Mouse (Mus musculus) lung, postnatal 0 days (tissue): ENCODE measurements at regions not wholly inside any gene's neighbourhood (a gene's known extent, or its start where the extent isn't known, plus 50 kb on each side); places are given as distances from the start of the nearest gene placed in this dataset.
A peak's percentile ranks its signal among the peaks of the same experiment; 100 is the strongest.

Experiments used
- ATAC-seq: fragments of 200-750 bp; cut with Nextera tagmentation; 2 replicates; pipeline ENCODE4 v1.8.0; 2017; ENCODE audit warnings: moderate library complexity
- DNase-seq: peaks from one replicate; pipeline ENCODE4 v3.0.0-alpha.2; 2016; ENCODE audit warnings: low spot score
- H3K27ac ChIP-seq: fragments of 300-500 bp; sonication (generic); 2 replicates; pipeline ENCODE4 v1.5.1; 2014; ENCODE audit warnings: antibody characterized with exemption, mild to moderate bottlenecking, low read length, mixed read lengths
- H3K27me3 ChIP-seq: fragments of 300-500 bp; sonication (generic); replicated peaks from 2 replicates; pipeline ENCODE4 v1.6.1; 2014; ENCODE audit warnings: low read length, mixed read lengths; ENCODE audit not compliant: insufficient read depth
- H3K36me3 ChIP-seq: fragments of 300-500 bp; sonication (generic); 2 replicates; pipeline ENCODE4 v1.6.1; 2014; ENCODE audit warnings: low read length, mixed read lengths; ENCODE audit not compliant: insufficient read depth
- H3K4me1 ChIP-seq: fragments of 300-500 bp; sonication (generic); 2 replicates; pipeline ENCODE4 v1.6.1; 2014; ENCODE audit warnings: antibody characterized with exemption, low read depth, low read length, mixed read lengths; ENCODE audit not compliant: insufficient read depth
- H3K4me2 ChIP-seq: fragments of 300-500 bp; sonication (generic); replicated peaks from 2 replicates; pipeline ENCODE4 v1.6.1; 2014; ENCODE audit warnings: low read depth, mild to moderate bottlenecking, low read length, moderate library complexity, mixed read lengths
- H3K4me3 ChIP-seq: fragments of 300-500 bp; sonication (generic); 2 replicates; pipeline ENCODE4 v1.5.1; 2014; ENCODE audit warnings: low read depth, low read length
- H3K9ac ChIP-seq: fragments of 300-500 bp; sonication (generic); replicated peaks from 2 replicates; pipeline ENCODE4 v1.6.1; 2014; ENCODE audit warnings: low read depth, mild to moderate bottlenecking
- H3K9me3 ChIP-seq: fragments of 300-500 bp; sonication (generic); 2 replicates; pipeline ENCODE4 v1.6.1; 2016; ENCODE audit warnings: low read length, mixed read lengths
- CTCF ChIP-seq: IDR thresholded peaks from 2 replicates; pipeline ENCODE4 v1.5.1; 2016; ENCODE audit warnings: antibody characterized with exemption, mild to moderate bottlenecking
- EP300 ChIP-seq: IDR thresholded peaks from 2 replicates; pipeline ENCODE4 v1.6.1; 2016; ENCODE audit warnings: antibody characterized with exemption, mild to moderate bottlenecking, control low read depth
- WGBS: fragments of 180-500 bp; shearing (Covaris S2); extraction: QIAGEN DNeasy Blood & Tissue Kit; methylation state at CpG from one replicate; pipeline ENCODE4 v1.1.7; 2014; 5-methylcytosine and 5-hydroxymethylcytosine counted together

DNA sequence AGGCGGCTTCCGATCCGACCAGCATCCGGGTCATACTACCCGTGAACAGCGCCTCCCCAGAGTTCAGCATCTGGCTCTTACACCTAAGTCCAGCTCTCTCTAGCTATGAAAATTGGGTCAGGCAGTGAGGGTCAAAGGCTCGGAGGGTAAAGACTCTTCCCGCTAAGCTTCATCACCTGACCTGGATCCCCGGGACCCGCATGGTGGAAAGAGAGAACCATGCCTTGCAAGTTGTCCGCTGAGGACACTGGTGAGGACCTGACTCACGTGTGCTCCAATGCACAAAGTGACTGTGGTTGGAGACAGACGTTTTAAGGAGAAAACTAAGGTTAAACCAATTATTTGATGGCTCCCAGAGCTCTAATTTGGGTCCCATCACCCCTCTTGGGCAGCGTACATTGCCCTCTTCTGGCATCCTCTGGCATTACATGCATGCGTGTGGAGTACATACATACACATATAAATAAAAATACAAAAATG, 74.6 kb upstream of the Sall4 start:
- H3K4me2 ChIP-seq, result no peak overlapping the region
- DNase-seq, result no peak
- TF ChIP-seq EP300 (no peak), CTCF (peak; percentile 46)
- no peak overlapping the region for H3K9ac ChIP-seq
- H3K27me3 ChIP-seq, result peaks cover 43% of the 10 kb centered on the region; the same call in 1 of the 2 replicates
- H3K36me3 ChIP-seq, result no peaks in the 10 kb centered on the region
- no peaks in the 10 kb centered on the region for H3K9me3 ChIP-seq
- no peak overlapping the region for H3K27ac ChIP-seq
- no peaks in the 10 kb centered on the region for H3K4me1 ChIP-seq
- ATAC-seq, result no peak
- no peak overlapping the region for H3K4me3 ChIP-seq
- WGBS, result 7% methylated on average over 15 of the region's 15 CpGs

DNA sequence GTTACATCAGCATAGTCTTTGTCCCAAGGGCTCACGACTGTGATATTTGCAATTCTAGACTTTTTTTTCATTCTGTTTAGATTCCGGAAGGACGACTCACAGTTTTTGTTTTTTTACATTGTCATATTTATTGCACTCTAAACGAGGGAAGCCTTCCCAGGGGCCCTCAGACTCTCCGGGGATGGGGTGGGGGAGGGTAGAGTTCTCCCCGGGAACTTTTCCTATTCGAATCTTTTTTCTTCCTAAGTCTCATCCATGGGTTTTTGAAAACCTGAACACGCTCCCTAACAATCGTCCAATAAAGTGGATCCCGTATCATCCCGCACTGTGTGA, 73.9 kb upstream of the Sall4 start:
- Histone ChIP-seq H3K4me3 (no peak overlapping the region), H3K9ac (no peak overlapping the region), H3K9me3 (no peaks in the 10 kb centered on the region), H3K27ac (no peak overlapping the region), H3K27me3 (peaks cover 41% of the 10 kb centered on the region; the same call in 1 of the 2 replicates), H3K4me1 (no peaks in the 10 kb centered on the region), H3K36me3 (no peaks in the 10 kb centered on the region), H3K4me2 (no peak overlapping the region)
- ATAC-seq (no peak), DNase-seq (peak; percentile 6)
- TF ChIP-seq CTCF (no peak), EP300 (no peak)
- 2% methylated on average over 11 of the region's 11 CpGs for WGBS

DNA sequence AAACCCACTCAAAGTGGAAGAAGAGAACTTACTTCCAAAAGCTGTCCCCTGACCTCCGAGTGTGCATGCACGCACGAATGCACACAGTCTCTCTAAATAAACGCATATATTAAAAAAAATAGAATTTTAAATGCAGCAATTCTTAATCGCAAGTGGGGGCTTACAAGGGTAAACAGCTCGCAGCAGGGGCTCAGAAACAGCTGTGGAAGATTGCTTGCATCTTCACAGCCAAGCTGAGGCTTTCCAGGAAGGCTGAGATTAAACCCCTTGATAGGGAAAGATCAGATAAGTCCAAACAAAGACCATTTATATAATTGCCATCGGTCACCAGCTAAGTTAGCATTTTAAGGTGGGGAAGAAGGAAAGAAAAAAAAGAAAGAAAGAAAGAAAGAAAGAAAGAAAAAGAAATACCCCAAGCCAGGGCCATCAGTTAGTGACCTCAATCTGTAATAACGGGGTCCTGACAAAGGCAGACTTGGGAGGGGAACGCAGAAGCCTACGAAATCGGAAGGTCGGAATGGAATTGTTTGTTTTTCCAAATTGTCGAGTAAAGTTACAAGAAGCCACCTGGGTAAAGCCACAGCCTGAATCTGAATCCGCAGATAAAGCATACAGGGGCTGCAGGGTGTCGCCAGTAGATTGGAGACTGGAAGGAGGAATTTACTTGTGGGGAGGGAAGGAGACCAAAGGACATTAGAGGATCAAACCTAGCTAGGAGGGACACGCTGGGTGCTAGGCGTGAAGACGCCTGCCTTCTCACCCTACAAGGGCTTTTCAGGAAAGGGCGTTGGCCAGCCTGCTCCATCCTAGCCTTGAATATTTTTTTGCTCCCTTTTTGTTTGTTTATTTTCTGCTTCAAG, 73.3 kb upstream of the Sall4 start:
- 13% methylated on average over 19 of the region's 19 CpGs for WGBS
- no peak overlapping the region for H3K9ac ChIP-seq
- TF ChIP-seq EP300 (no peak), CTCF (no peak)
- H3K4me2 ChIP-seq, result no peak overlapping the region
- no peak overlapping the region for H3K4me3 ChIP-seq
- H3K9me3 ChIP-seq, result no peaks in the 10 kb centered on the region
- DNase-seq, result no peak
- no peak overlapping the region for H3K27ac ChIP-seq
- H3K27me3 ChIP-seq, result peaks cover 41% of the 10 kb centered on the region; the same call in 1 of the 2 replicates
- no peaks in the 10 kb centered on the region for H3K4me1 ChIP-seq
- ATAC-seq, result no peak
- H3K36me3 ChIP-seq, result no peaks in the 10 kb centered on the region

DNA sequence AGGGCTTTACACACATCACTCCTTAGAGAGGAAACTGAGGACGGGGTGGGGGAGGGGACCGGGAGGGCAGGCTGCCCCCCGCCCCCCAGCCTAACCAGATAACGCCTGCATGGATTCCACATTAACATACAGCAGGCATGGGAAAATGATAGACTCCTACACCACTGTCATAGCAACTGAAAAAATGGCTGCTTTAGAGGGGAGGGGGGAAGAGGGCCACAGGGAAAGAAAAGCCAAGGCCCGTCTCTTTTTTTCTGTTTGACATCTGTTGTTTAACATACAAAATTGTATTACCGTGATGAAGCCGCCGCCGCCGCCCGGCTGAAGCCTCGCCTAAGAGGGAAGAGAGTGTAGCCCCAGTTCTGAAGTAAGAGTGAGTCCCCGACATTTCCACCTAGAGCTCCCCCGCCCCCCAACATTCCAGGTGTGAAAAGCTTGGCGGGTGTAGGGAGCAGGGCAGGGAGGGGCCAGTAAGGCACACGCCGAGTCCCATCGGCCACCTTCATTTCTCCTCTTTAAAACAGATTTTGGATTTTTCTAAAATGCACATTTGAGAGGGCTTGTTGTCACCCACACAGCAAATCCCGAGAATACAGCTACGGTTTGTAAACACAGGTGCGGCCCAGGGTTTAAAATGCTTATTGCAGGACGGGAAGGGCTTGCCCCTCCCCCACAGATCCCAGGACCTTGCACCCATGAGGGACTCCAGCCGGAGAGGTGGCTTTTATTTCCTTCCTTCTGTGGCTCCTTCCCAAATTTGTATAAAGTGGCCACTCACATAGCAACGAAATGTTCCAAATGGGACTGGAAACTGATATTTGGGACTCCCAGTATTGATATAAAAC, 72.3 kb upstream of the Sall4 start:
- ATAC-seq, result no peak
- DNase-seq, result no peak
- WGBS, result 8% methylated on average over 24 of the region's 24 CpGs

DNA sequence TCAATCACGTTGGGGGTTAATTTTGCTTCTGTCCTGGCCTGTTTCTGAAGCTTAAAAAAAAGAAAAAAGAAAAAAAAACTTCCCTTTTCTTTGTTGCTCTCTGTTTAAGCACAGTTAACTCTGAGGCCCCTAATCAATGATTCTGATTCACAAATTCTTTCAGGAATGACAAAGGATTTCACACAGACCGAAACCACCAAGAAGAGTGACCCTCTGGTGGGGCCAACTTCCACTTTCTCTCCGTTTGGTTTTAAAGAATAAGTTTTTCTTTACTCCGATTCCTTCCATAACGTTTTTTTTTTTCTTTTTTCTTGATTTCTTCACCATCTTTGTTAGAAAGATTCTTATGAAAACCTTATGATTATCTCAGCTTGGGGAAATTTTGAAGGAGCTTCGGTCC, 71.5 kb upstream of the Sall4 start:
- Histone ChIP-seq H3K4me2 (no peak overlapping the region), H3K36me3 (no peaks in the 10 kb centered on the region), H3K27me3 (peaks cover 41% of the 10 kb centered on the region; the same call in 1 of the 2 replicates), H3K4me3 (no peak overlapping the region), H3K27ac (no peak overlapping the region), H3K4me1 (no peaks in the 10 kb centered on the region), H3K9me3 (no peaks in the 10 kb centered on the region), H3K9ac (no peak overlapping the region)
- 20% methylated on average over 6 of the region's 6 CpGs for WGBS
- ATAC-seq (no peak), DNase-seq (no peak)
- no peak for TF ChIP-seq EP300
- no peak for TF ChIP-seq CTCF

More for the DNA sequence above, 72.3 kb upstream of the Sall4 start:
- Histone ChIP-seq H3K27ac (no peak overlapping the region), H3K4me1 (no peaks in the 10 kb centered on the region), H3K36me3 (no peaks in the 10 kb centered on the region), H3K9ac (no peak overlapping the region), H3K27me3 (peaks cover 41% of the 10 kb centered on the region; the same call in 1 of the 2 replicates), H3K4me2 (peak overlapping the region; percentile 27; the same call in 1 of the 2 replicates), H3K9me3 (no peaks in the 10 kb centered on the region), H3K4me3 (peak overlapping the region; percentile 16; the same call in 1 of the 2 replicates)
- TF ChIP-seq CTCF, result no peak

DNA sequence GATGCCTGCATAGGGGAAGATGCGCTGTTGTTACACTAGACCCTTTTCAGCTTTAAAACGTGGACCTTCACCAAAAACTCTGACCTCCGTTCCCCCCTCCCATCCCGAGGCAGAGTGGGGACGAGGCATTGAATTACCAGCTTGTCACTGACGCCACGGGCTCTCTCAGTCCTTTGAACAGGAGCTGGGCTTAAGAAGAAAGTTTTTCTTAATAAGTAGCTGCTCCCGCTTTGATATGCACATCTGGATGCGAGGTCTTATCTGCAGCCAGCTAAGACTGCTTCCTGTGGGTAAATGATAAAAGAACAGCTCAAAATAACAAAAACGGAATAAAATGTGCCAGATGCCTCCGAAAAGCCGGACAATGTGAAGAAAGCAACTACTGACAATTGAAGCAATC, 70.9 kb upstream of the Sall4 start:
- Histone ChIP-seq H3K36me3 (no peaks in the 10 kb centered on the region), H3K9ac (no peak overlapping the region), H3K9me3 (no peaks in the 10 kb centered on the region), H3K4me2 (no peak overlapping the region), H3K27ac (no peak overlapping the region), H3K4me1 (no peaks in the 10 kb centered on the region), H3K4me3 (no peak overlapping the region), H3K27me3 (peaks cover 41% of the 10 kb centered on the region; the same call in 1 of the 2 replicates)
- DNase-seq (no peak), ATAC-seq (no peak)
- no peak for TF ChIP-seq CTCF
- 20% methylated on average over 12 of the region's 12 CpGs for WGBS
